Mouse (Mus musculus): ENCODE data around the gene Sgsm3.

The Sgsm3 gene

GRCm38 (mm10) chr15:81026901-81027300 is 49.3 kb downstream of the Sgsm3 start:
- no peak for DNase-seq (ENCODE audit: low spot score in 2 of 2)

- peak; percentile 83 to 86 for DNase-seq (ENCODE audit: low spot score in 2 of 2)
These were observed 50.0 kb downstream of the Sgsm3 start for GRCm38 (mm10) chr15:81027378-81028173.

GRCm38 (mm10) chr15:81030891-81031425 is 53.4 kb downstream of the Sgsm3 start:
- DNase-seq (ENCODE audit: low spot score in 2 of 2), result no peak

GRCm38 (mm10) chr15:81031611-81032010 is 54.0 kb downstream of the Sgsm3 start:
- DNase-seq (ENCODE audit: low spot score in 2 of 2), result no peak

GRCm38 (mm10) chr15:81032941-81033629 is 55.5 kb downstream of the Sgsm3 start:
- no peak for DNase-seq (ENCODE audit: low spot score in 2 of 2)

GRCm38 (mm10) chr15:81034119-81034518 is 56.6 kb downstream of the Sgsm3 start:
- no peak for DNase-seq (ENCODE audit: low spot score in 2 of 2)

- no peak for DNase-seq (ENCODE audit: low spot score in 2 of 2)
These were observed 58.0 kb downstream of the Sgsm3 start for GRCm38 (mm10) chr15:81035417-81036162.

GRCm38 (mm10) chr15:81038419-81038818 is 60.9 kb downstream of the Sgsm3 start:
- no peak for DNase-seq (ENCODE audit: low spot score in 2 of 2)

GRCm38 (mm10) chr15:81041767-81042166 is 64.2 kb downstream of the Sgsm3 start:
- DNase-seq (ENCODE audit: low spot score in 2 of 2), result no peak

GRCm38 (mm10) chr15:81042276-81042931 is 64.8 kb downstream of the Sgsm3 start:
- no peak for DNase-seq (ENCODE audit: low spot score in 2 of 2)

- DNase-seq (ENCODE audit: low spot score in 2 of 2), result no peak
These were observed 66.9 kb downstream of the Sgsm3 start for GRCm38 (mm10) chr15:81044446-81044845.

GRCm38 (mm10) chr15:81045336-81045735 is 67.8 kb downstream of the Sgsm3 start:
- DNase-seq (ENCODE audit: low spot score in 2 of 2), result no peak

GRCm38 (mm10) chr15:81046061-81046460 is 68.5 kb downstream of the Sgsm3 start:
- no peak for DNase-seq (ENCODE audit: low spot score in 2 of 2)

GRCm38 (mm10) chr15:81047497-81047896 is 69.9 kb downstream of the Sgsm3 start:
- DNase-seq (ENCODE audit: low spot score in 2 of 2), result no peak

- DNase-seq (ENCODE audit: low spot score in 2 of 2), result no peak
These were observed 72.0 kb downstream of the Sgsm3 start for GRCm38 (mm10) chr15:81049401-81050053.

GRCm38 (mm10) chr15:81050488-81050887 is 72.9 kb downstream of the Sgsm3 start:
- no peak for DNase-seq (ENCODE audit: low spot score in 2 of 2)

GRCm38 (mm10) chr15:81052491-81052890 is 74.9 kb downstream of the Sgsm3 start:
- DNase-seq (ENCODE audit: low spot score in 2 of 2), result no peak

GRCm38 (mm10) chr15:81055488-81055887 is 77.9 kb downstream of the Sgsm3 start:
- DNase-seq (ENCODE audit: low spot score in 2 of 2), result no peak

- no peak for DNase-seq (ENCODE audit: low spot score in 2 of 2)
These were observed 80.2 kb downstream of the Sgsm3 start for GRCm38 (mm10) chr15:81057736-81058135.

GRCm38 (mm10) chr15:81060975-81061374 is 83.4 kb downstream of the Sgsm3 start:
- DNase-seq (ENCODE audit: low spot score in 2 of 2), result no peak
